Mouse (Mus musculus): ENCODE data around the gene Chek2. TPM values are rescaled to one million over a fixed set of nuclear protein-coding genes. Genes with fewer than 3 reads are reported as not detected.
A peak's percentile ranks its signal among the peaks of the same experiment; 100 is the strongest.
"Not testable (repeated sequence)": the region's sequence is repeated elsewhere in the genome, so short reads cannot be mapped to it uniquely, and the experiment has no call there.

The Chek2 gene
- polyA plus RNA-seq, 1 experiment from 2014 or later = 23.6 TPM

DNA sequence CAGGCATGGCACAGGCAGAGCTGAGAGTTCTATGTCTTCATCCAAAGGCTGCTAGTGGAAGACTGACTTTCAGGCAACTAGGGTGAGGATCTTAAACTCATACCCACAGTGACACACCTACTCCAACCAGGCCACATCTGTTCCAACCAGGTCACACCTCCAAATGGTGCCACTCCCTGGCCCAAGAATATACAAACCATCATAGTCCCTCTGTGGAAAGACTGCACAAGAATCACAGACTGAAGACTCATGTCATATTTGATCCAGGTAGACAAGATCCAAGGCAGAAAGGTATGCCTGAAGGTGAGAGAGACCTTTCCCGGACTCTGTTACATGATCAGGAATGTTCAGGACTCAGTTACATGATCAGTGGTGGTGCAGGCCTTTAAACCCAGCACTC is 38.7 kb downstream of the Chek2 start:
- H3K27ac ChIP-seq; H3K9me3 ChIP-seq; H3K9ac ChIP-seq; ATAC-seq (ENCODE audit: low FRiP score, low read depth); H3K4me2 ChIP-seq (replicated peaks); H3K27me3 ChIP-seq; H3K36me3 ChIP-seq; H3K4me3 ChIP-seq: not testable (repeated sequence)
- whole genome bisulfite sequencing = 97% methylated on average over 1 of the region's 1 CpGs
- peaks cover 43% of the 10 kb centered on the region for H3K4me1 ChIP-seq

GRCm38 (mm10) chr5:110879042-110879441 is 39.3 kb downstream of the Chek2 start:
- Histone ChIP-seq H3K27me3 (no peaks in the 10 kb centered on the region), H3K4me1 (peaks cover 43% of the 10 kb centered on the region), H3K9me3 (no peaks in the 10 kb centered on the region), H3K4me2 (replicated peaks) (peak overlapping the region; percentile 83), H3K36me3 (peaks cover 9% of the 10 kb centered on the region), H3K27ac (peak overlapping the region; percentile 84; the same call in 1 of the 2 replicates), H3K9ac (peak overlapping the region; percentile 93), H3K4me3 (peak overlapping the region; percentile 82)
- ATAC-seq (ENCODE audit: low FRiP score, low read depth) = no peak
- 67% methylated on average over 7 of the region's 7 CpGs for WGBS

DNA sequence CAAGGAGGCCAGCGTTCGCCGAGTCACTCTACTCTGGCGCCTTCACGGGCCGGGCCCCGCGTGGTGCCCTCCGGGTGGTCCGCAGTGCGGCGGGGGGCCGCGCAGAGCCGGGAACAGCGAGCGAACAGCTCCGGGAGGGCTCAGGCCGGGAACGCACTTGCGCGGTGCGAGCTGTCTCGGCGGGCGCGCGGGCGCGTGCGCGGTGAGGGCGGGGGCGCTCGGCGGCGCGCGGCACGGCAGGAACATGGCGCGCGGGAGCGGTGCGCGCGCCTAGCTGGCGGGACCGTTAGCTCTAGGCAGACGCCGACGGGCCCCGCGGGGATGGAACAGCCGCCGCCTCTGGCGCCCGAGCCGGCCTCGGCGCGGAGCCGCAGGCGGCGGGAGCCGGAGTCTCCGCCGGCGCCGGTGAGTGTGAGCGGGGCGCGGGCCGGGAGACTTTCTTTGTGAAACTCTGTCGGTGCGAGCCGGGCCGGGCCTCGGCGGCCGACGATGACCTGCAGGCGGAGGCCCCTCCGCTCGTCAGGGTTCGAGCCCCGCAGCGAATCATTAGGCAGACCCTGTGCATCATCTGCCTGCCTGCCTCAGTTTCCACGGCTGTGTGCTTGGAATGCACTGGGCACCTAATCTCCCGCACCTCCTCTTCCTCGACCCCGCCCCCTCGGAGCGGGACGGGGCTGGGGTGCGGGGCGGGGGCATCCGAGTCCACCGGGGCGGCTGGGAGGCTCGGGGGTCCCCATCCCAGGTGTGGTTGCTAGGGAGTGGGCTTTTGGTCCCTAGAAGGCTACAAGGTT is 40.0 kb downstream of the Chek2 start, which contains the start of gene Ttc28:
Ttc28 (plus strand) TSS at position 220 of the 791 bp plus-strand sequence.
- H3K9ac ChIP-seq = peak within 1 kb of the TSS; percentile 93
- peaks cover 42% of the 10 kb centered on the region for H3K4me1 ChIP-seq
- H3K9me3 ChIP-seq = no peaks in the 10 kb centered on the region
- no peaks in the 10 kb centered on the region for H3K27me3 ChIP-seq
- peak within 1 kb of the TSS; percentile 84 for H3K27ac ChIP-seq
- under 1% methylated on average over 96 of the region's 101 CpGs for WGBS
- peak; percentile 89 for ATAC-seq (ENCODE audit: low FRiP score, low read depth)
- peaks cover 16% of the 10 kb centered on the region for H3K36me3 ChIP-seq
- peak within 1 kb of the TSS; percentile 82 for H3K4me3 ChIP-seq
- H3K4me2 ChIP-seq (replicated peaks) = peak within 1 kb of the TSS; percentile 83

DNA sequence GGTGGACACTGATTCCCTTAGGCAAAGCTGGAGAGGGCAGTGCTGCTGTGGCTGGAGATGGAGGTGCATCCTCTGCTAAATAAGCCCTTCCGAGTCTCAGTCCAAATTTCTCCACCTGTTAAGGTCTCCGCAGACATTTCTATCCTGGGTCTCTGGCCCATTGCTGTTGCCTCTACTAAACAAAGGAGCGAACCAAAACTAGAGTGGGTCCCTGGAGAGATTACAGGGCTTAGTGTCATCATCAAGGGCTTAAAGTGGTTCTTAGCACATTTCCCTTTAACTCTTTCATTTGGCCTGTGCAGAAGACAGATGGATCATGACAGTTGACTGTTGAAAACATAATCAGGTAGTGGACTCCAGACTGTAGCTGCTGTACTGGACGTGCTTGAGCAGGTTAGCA is 48.8 kb downstream of the Chek2 start:
- H3K4me3 ChIP-seq = no peak overlapping the region
- H3K27ac ChIP-seq = no peak overlapping the region
- no peak overlapping the region for H3K4me2 ChIP-seq (replicated peaks)
- ATAC-seq (ENCODE audit: low FRiP score, low read depth) = no peak
- no peaks in the 10 kb centered on the region for H3K9me3 ChIP-seq
- peaks cover 55% of the 10 kb centered on the region for H3K36me3 ChIP-seq
- no peaks in the 10 kb centered on the region for H3K27me3 ChIP-seq
- 81% methylated on average over 4 of the region's 4 CpGs for WGBS
- no peaks in the 10 kb centered on the region for H3K4me1 ChIP-seq
- no peak overlapping the region for H3K9ac ChIP-seq

DNA sequence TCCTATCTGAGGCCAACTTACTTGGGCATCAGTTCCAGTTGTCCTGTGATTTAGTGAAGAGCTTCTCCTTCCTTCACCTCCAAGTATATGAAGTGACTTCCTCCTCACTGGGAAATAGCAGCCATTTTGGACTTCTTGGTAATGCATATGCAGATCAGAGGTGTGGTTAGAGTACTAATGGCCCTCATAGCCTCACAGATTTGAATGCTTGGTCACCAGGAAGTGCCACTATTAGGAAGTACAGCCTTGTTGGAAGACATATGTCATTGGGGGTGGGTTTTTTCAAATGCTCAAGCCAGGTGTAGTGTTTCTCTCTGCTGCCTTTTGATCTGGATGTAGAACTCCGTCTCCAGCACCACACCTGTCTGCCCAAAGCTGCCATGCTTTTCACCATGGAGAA is 50.2 kb downstream of the Chek2 start:
- H3K4me1 ChIP-seq = no peaks in the 10 kb centered on the region
- H3K27me3 ChIP-seq = no peaks in the 10 kb centered on the region
- peaks cover 57% of the 10 kb centered on the region for H3K36me3 ChIP-seq
- WGBS = 77% methylated on average over 1 of the region's 1 CpGs
- no peak overlapping the region for H3K4me3 ChIP-seq
- H3K4me2 ChIP-seq (replicated peaks) = no peak overlapping the region
- H3K27ac ChIP-seq = no peak overlapping the region
- H3K9me3 ChIP-seq = no peaks in the 10 kb centered on the region
- no peak overlapping the region for H3K9ac ChIP-seq
- no peak for ATAC-seq (ENCODE audit: low FRiP score, low read depth)

DNA sequence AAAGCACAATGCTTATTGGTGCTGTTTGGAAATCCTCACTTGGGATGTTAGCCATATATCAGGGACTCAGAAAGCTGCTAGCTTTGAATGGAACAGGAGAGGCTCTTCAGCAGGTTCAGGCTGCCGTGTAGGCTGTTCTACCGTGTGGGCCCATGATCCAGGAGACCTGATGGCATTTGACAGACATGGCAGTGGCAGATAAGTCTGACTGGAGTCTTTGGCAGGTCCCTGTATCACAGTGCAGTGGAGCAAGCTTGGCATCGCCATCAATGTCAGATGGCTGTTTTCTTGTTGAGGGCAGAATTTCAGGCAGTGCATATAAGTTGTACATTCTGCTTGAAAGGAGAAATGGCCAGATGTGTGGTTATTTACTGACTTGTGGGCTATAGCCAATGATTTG is 50.8 kb downstream of the Chek2 start:
- H3K4me2 ChIP-seq (replicated peaks) = no peak overlapping the region
- no peaks in the 10 kb centered on the region for H3K4me1 ChIP-seq
- no peaks in the 10 kb centered on the region for H3K27me3 ChIP-seq
- 91% methylated on average over 3 of the region's 3 CpGs for WGBS
- H3K27ac ChIP-seq = no peak overlapping the region
- no peaks in the 10 kb centered on the region for H3K9me3 ChIP-seq
- H3K4me3 ChIP-seq = no peak overlapping the region
- H3K9ac ChIP-seq = no peak overlapping the region
- ATAC-seq (ENCODE audit: low FRiP score, low read depth) = no peak
- H3K36me3 ChIP-seq = peaks cover 57% of the 10 kb centered on the region

DNA sequence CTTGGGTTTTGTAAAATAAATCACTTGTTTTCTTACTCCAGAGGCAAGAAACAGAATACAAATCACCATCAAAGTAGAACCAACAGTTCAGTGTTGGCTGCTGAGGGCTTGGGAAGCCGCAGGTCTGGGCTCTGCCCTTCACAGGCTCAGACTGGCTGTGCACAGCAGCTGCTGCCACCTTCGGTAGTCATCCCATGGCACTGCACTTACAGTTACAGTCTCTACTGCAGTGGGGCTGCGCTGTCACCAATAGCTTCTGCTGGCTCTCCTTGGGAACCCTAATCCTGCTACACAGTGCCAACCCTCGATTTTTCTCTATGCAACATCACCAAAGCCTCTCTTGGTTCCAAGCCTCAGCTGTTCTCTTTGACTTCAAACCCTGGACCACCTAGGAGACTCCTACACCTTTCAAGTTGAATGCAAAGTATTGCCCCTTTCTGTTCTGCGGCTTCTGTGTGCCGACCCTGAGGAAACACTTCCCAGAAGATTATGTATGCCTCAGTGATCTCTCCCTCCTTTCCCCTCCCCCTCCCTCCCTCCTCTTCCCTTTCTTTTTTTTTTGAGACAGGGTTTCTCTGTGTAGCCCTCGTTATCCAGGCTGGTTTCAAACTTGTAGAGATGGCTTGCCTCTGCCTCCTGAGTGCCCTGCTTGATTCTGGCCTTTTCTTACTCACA is 57.5 kb downstream of the Chek2 start:
- peaks cover 19% of the 10 kb centered on the region for H3K4me1 ChIP-seq
- H3K9me3 ChIP-seq = no peaks in the 10 kb centered on the region
- no peak overlapping the region for H3K9ac ChIP-seq
- no peaks in the 10 kb centered on the region for H3K27me3 ChIP-seq
- 44% methylated on average over 7 of the region's 7 CpGs for WGBS
- ATAC-seq (ENCODE audit: low FRiP score, low read depth) = no peak
- peaks cover 53% of the 10 kb centered on the region for H3K36me3 ChIP-seq
- no peak overlapping the region for H3K4me2 ChIP-seq (replicated peaks)
- no peak overlapping the region for H3K4me3 ChIP-seq
- H3K27ac ChIP-seq = no peak overlapping the region; the same call in none of the 2 replicates

DNA sequence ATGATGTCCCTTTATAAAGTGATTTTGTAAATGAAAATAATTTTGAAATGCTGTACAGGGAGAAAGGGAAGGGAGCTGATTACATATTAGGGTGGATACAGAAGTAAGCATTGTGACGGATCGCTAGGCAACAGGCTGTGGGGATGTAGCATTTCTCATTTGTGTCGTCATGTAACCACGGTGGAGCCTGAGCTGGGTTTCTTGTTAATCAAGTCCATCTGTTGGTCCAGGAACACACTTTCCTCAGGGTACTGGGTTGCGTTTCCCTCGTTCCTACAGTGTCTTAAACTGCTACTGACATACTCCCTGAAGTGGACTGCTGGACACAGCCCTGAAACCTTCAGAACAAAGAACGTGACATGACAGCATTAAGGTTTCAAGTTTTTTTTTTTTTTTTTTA is 58.4 kb downstream of the Chek2 start:
- peak; percentile 81 for ATAC-seq (ENCODE audit: low FRiP score, low read depth)
- no peaks in the 10 kb centered on the region for H3K9me3 ChIP-seq
- H3K27ac ChIP-seq = no peak overlapping the region
- no peak overlapping the region for H3K9ac ChIP-seq
- peaks cover 46% of the 10 kb centered on the region for H3K36me3 ChIP-seq
- 20% methylated on average over 7 of the region's 7 CpGs for WGBS
- peaks cover 19% of the 10 kb centered on the region for H3K4me1 ChIP-seq
- no peak overlapping the region for H3K4me2 ChIP-seq (replicated peaks)
- no peak overlapping the region for H3K4me3 ChIP-seq
- no peaks in the 10 kb centered on the region for H3K27me3 ChIP-seq

GRCm38 (mm10) chr5:110898785-110899184 is 59.0 kb downstream of the Chek2 start:
- 61% methylated on average over 4 of the region's 4 CpGs for WGBS
- Histone ChIP-seq H3K4me1 (peaks cover 19% of the 10 kb centered on the region), H3K36me3 (peaks cover 40% of the 10 kb centered on the region), H3K4me3 (no peak overlapping the region), H3K9ac (no peak overlapping the region), H3K27ac (no peak overlapping the region; the same call in 1 of the 2 replicates), H3K9me3 (no peaks in the 10 kb centered on the region), H3K4me2 (replicated peaks) (no peak overlapping the region), H3K27me3 (no peaks in the 10 kb centered on the region)
- no peak for ATAC-seq (ENCODE audit: low FRiP score, low read depth)

DNA sequence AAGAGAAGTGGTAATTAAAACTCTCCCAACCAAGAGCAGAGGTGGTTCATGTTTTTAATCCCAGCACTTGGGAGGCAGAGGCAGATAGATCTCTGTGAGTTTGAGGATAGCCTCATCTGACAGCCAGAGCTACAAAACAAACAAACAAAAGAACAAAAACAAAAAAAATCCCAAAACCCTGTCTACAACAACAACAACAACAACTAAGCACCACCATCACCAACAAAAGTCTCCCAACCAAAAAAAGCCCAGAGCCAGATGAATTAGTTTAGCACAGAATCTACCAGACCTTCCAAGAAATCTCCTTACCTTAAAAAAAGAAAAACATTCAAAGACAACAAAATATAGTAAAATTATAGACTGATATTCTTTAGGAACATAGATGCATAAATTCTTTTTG is 60.6 kb downstream of the Chek2 start:
- H3K4me1 ChIP-seq = peaks cover 19% of the 10 kb centered on the region
- no peak for ATAC-seq (ENCODE audit: low FRiP score, low read depth)

GRCm38 (mm10) chr5:110906708-110907107 is 66.9 kb downstream of the Chek2 start:
- ATAC-seq (ENCODE audit: low FRiP score, low read depth) = no peak
- Histone ChIP-seq H3K4me1 (peaks cover 4% of the 10 kb centered on the region; the same call in 1 of the 2 replicates), H3K4me3 (no peak overlapping the region), H3K27me3 (no peaks in the 10 kb centered on the region), H3K9me3 (peaks cover 4% of the 10 kb centered on the region), H3K9ac (no peak overlapping the region), H3K4me2 (replicated peaks) (no peak overlapping the region), H3K27ac (no peak overlapping the region), H3K36me3 (peaks cover 25% of the 10 kb centered on the region)
- 100% methylated on average over 1 of the region's 1 CpGs for WGBS

More for the DNA sequence above, 60.6 kb downstream of the Chek2 start:
- H3K4me3 ChIP-seq = no peak overlapping the region
- no peak overlapping the region for H3K9ac ChIP-seq
- H3K27me3 ChIP-seq = no peaks in the 10 kb centered on the region
- peaks cover 30% of the 10 kb centered on the region for H3K36me3 ChIP-seq
- H3K27ac ChIP-seq = no peak overlapping the region
- H3K4me2 ChIP-seq (replicated peaks) = no peak overlapping the region
- H3K9me3 ChIP-seq = peaks cover under 1% of the 10 kb centered on the region

- Histone ChIP-seq H3K27ac (no peak overlapping the region), H3K9me3 (peaks cover 4% of the 10 kb centered on the region), H3K4me1 (peaks cover 8% of the 10 kb centered on the region; the same call in 1 of the 2 replicates), H3K9ac (no peak overlapping the region), H3K4me2 (replicated peaks) (no peak overlapping the region), H3K27me3 (no peaks in the 10 kb centered on the region), H3K36me3 (peaks cover 28% of the 10 kb centered on the region), H3K4me3 (no peak overlapping the region)
- ATAC-seq (ENCODE audit: low FRiP score, low read depth) = no peak
Observed at GRCm38 (mm10) chr5:110908879-110909278, 69.1 kb downstream of the Chek2 start.

Data from limb, embryonic 13.5 days (tissue).